Mouse (Mus musculus) heart, embryonic 15.5 days (tissue): ENCODE results near the gene Pnisr. TPM values are rescaled to one million over a fixed set of nuclear protein-coding genes. Genes with fewer than 3 reads are reported as not detected.

Source experiments
- ATAC-seq: fragments of 200-750 bp; cut with Nextera tagmentation; replicated peaks from 2 replicates; pipeline ENCODE4 v1.8.0; 2017; ENCODE audit warnings: low read depth, moderate TSS enrichment; ENCODE audit not compliant: insufficient number of reproducible peaks, insufficient read depth, low FRiP score
- H3K27ac ChIP-seq: fragments of 300-500 bp; sonication (generic); 2 replicates; pipeline ENCODE4 v1.5.1; 2015; ENCODE audit warnings: mild to moderate bottlenecking, inconsistent platforms
- H3K27me3 ChIP-seq: fragments of 300-500 bp; sonication (generic); 2 replicates; pipeline ENCODE4 v1.6.1; 2015; ENCODE audit warnings: inconsistent platforms
- H3K36me3 ChIP-seq: fragments of 300-500 bp; sonication (generic); 2 replicates; pipeline ENCODE4 v1.6.1; 2015; ENCODE audit warnings: mild to moderate bottlenecking, inconsistent platforms
- H3K4me1 ChIP-seq: fragments of 300-500 bp; sonication (generic); replicated peaks from 2 replicates; pipeline ENCODE4 v1.6.1; 2015; ENCODE audit warnings: inconsistent platforms
- H3K4me2 ChIP-seq: fragments of 300-500 bp; sonication (generic); 2 replicates; pipeline ENCODE4 v1.6.1; 2015; ENCODE audit warnings: inconsistent platforms, mild to moderate bottlenecking, moderate library complexity
- H3K4me3 ChIP-seq: fragments of 300-500 bp; sonication (generic); 2 replicates; pipeline ENCODE4 v1.5.1; 2015; ENCODE audit warnings: mild to moderate bottlenecking, inconsistent platforms
- H3K9ac ChIP-seq: fragments of 300-500 bp; sonication (generic); 2 replicates; pipeline ENCODE4 v1.6.1; 2015; ENCODE audit warnings: mild to moderate bottlenecking, inconsistent platforms
- H3K9me3 ChIP-seq: fragments of 300-500 bp; sonication (generic); replicated peaks from 2 replicates; pipeline ENCODE4 v1.6.1; 2016; ENCODE audit warnings: inconsistent platforms
- WGBS: fragments of 180-500 bp; shearing (Covaris S2); methylation state at CpG from one replicate; pipeline ENCODE4 v1.1.7; 2015; ENCODE audit warnings: mixed read lengths; 5-methylcytosine and 5-hydroxymethylcytosine counted together
- polyA plus RNA-seq: library from polyadenylated mRNA; unstranded; fragments of >200 nt; fragmentation: Nextera tagmentation; extraction: Ambion mirVana; gene quantifications from 2 replicates; pipeline ENCODE4 v1.2.1, GENCODE M21; 2015

The Pnisr gene
- polyA plus RNA-seq = 79.5 and 85.2 TPM in 2 replicates

GRCm38 (mm10) chr4:21847481-21848286, at the start of gene Pnisr:
Gene Pnisr (plus strand): TSS chr4:21847583.
- peak; percentile 98 for ATAC-seq
- Histone ChIP-seq H3K27ac (peak within 1 kb of the TSS; percentile 98), H3K4me1 (peaks cover 12% of the 10 kb centered on the region), H3K4me3 (peak within 1 kb of the TSS; percentile 90), H3K36me3 (no peaks in the 10 kb centered on the region; the same call in 1 of the 2 replicates), H3K9ac (peak within 1 kb of the TSS; percentile 94), H3K4me2 (peak within 1 kb of the TSS; percentile 67), H3K9me3 (no peaks in the 10 kb centered on the region), H3K27me3 (no peaks in the 10 kb centered on the region)
- under 1% methylated on average over 50 of the region's 50 CpGs for WGBS

- H3K36me3 ChIP-seq = peaks cover 39% of the 10 kb centered on the region
- H3K27ac ChIP-seq = no peak overlapping the region
- no peak overlapping the region for H3K4me2 ChIP-seq
- WGBS = 95% methylated on average over 1 of the region's 1 CpGs
- no peaks in the 10 kb centered on the region for H3K9me3 ChIP-seq
- no peaks in the 10 kb centered on the region for H3K27me3 ChIP-seq
- H3K4me1 ChIP-seq = no peaks in the 10 kb centered on the region
- no peak for ATAC-seq
- H3K9ac ChIP-seq = no peak overlapping the region
- no peak overlapping the region for H3K4me3 ChIP-seq
Observed at GRCm38 (mm10) chr4:21801013-21801412, 46.4 kb upstream of the Pnisr start.

- ATAC-seq = no peak
- Histone ChIP-seq H3K9ac (no peak overlapping the region), H3K9me3 (no peaks in the 10 kb centered on the region), H3K4me3 (no peak overlapping the region), H3K27me3 (no peaks in the 10 kb centered on the region), H3K4me2 (no peak overlapping the region), H3K36me3 (peaks cover 41% of the 10 kb centered on the region), H3K4me1 (no peaks in the 10 kb centered on the region), H3K27ac (no peak overlapping the region)
- WGBS = 85% methylated on average over 2 of the region's 2 CpGs
Observed at GRCm38 (mm10) chr4:21801620-21802019, 45.8 kb upstream of the Pnisr start.

GRCm38 (mm10) chr4:21807204-21807603, 40.2 kb upstream of the Pnisr start:
- H3K36me3 ChIP-seq = peaks cover 36% of the 10 kb centered on the region
- no peak overlapping the region for H3K27ac ChIP-seq
- WGBS = 74% methylated on average over 5 of the region's 5 CpGs
- H3K27me3 ChIP-seq = no peaks in the 10 kb centered on the region
- no peak for ATAC-seq
- H3K4me2 ChIP-seq = no peak overlapping the region
- H3K4me3 ChIP-seq = no peak overlapping the region
- no peaks in the 10 kb centered on the region for H3K4me1 ChIP-seq
- no peaks in the 10 kb centered on the region for H3K9me3 ChIP-seq
- H3K9ac ChIP-seq = no peak overlapping the region

GRCm38 (mm10) chr4:21810608-21811007, 36.8 kb upstream of the Pnisr start:
- Histone ChIP-seq H3K27ac (no peak overlapping the region), H3K36me3 (peaks cover 21% of the 10 kb centered on the region), H3K9me3 (no peaks in the 10 kb centered on the region), H3K4me3 (no peak overlapping the region), H3K4me1 (no peaks in the 10 kb centered on the region), H3K27me3 (no peaks in the 10 kb centered on the region), H3K4me2 (no peak overlapping the region), H3K9ac (no peak overlapping the region)
- WGBS = 83% methylated on average over 3 of the region's 3 CpGs
- no peak for ATAC-seq

GRCm38 (mm10) chr4:21812635-21813034, 34.7 kb upstream of the Pnisr start:
- Histone ChIP-seq H3K9me3 (no peaks in the 10 kb centered on the region), H3K9ac (no peak overlapping the region), H3K4me2 (no peak overlapping the region), H3K36me3 (peaks cover 26% of the 10 kb centered on the region; the same call in 1 of the 2 replicates), H3K27me3 (no peaks in the 10 kb centered on the region), H3K4me3 (no peak overlapping the region), H3K27ac (no peak overlapping the region), H3K4me1 (no peaks in the 10 kb centered on the region)
- WGBS = 91% methylated on average over 6 of the region's 6 CpGs
- ATAC-seq = no peak

GRCm38 (mm10) chr4:21814029-21814428, 33.4 kb upstream of the Pnisr start:
- Histone ChIP-seq H3K4me2 (no peak overlapping the region), H3K9ac (no peak overlapping the region), H3K36me3 (peaks cover 26% of the 10 kb centered on the region; the same call in 1 of the 2 replicates), H3K4me1 (no peaks in the 10 kb centered on the region), H3K4me3 (no peak overlapping the region), H3K27me3 (no peaks in the 10 kb centered on the region), H3K27ac (no peak overlapping the region), H3K9me3 (no peaks in the 10 kb centered on the region)
- WGBS = 39% methylated on average over 2 of the region's 2 CpGs
- peak; percentile 47; the same call in 1 of the 2 replicates for ATAC-seq

- Histone ChIP-seq H3K27me3 (no peaks in the 10 kb centered on the region), H3K4me1 (no peaks in the 10 kb centered on the region), H3K36me3 (peaks cover 19% of the 10 kb centered on the region), H3K27ac (no peak overlapping the region), H3K4me2 (no peak overlapping the region), H3K9ac (no peak overlapping the region), H3K4me3 (no peak overlapping the region), H3K9me3 (no peaks in the 10 kb centered on the region)
- ATAC-seq = no peak
- WGBS = 85% methylated on average over 2 of the region's 2 CpGs
Observed at GRCm38 (mm10) chr4:21826616-21827015, 20.8 kb upstream of the Pnisr start.

GRCm38 (mm10) chr4:21832844-21833243, 14.5 kb upstream of the Pnisr start:
- 93% methylated on average over 8 of the region's 8 CpGs for WGBS
- Histone ChIP-seq H3K27ac (no peak overlapping the region), H3K4me2 (no peak overlapping the region), H3K27me3 (no peaks in the 10 kb centered on the region), H3K9me3 (no peaks in the 10 kb centered on the region), H3K4me3 (no peak overlapping the region), H3K36me3 (peaks cover 19% of the 10 kb centered on the region), H3K9ac (no peak overlapping the region), H3K4me1 (no peaks in the 10 kb centered on the region)
- ATAC-seq = no peak

- peak overlapping the region; percentile 98 for H3K27ac ChIP-seq
- H3K4me1 ChIP-seq = peaks cover 12% of the 10 kb centered on the region
- WGBS = under 1% methylated on average over 24 of the region's 24 CpGs
- peak overlapping the region; percentile 67 for H3K4me2 ChIP-seq
- peak overlapping the region; percentile 90 for H3K4me3 ChIP-seq
- H3K27me3 ChIP-seq = no peaks in the 10 kb centered on the region
- peak overlapping the region; percentile 94 for H3K9ac ChIP-seq
- peak; percentile 91 for ATAC-seq
- no peaks in the 10 kb centered on the region for H3K9me3 ChIP-seq
- H3K36me3 ChIP-seq = no peaks in the 10 kb centered on the region; the same call in 1 of the 2 replicates
Observed at GRCm38 (mm10) chr4:21848287-21848630, 876 bp downstream of the Pnisr start.

- ATAC-seq = no peak
- no peaks in the 10 kb centered on the region for H3K27me3 ChIP-seq
- no peaks in the 10 kb centered on the region for H3K4me1 ChIP-seq
- H3K36me3 ChIP-seq = peaks cover 57% of the 10 kb centered on the region
- no peak overlapping the region for H3K9ac ChIP-seq
- H3K4me2 ChIP-seq = no peak overlapping the region
- no peaks in the 10 kb centered on the region for H3K9me3 ChIP-seq
- no peak overlapping the region for H3K4me3 ChIP-seq
- no peak overlapping the region for H3K27ac ChIP-seq
- WGBS = 88% methylated on average over 1 of the region's 1 CpGs
Observed at GRCm38 (mm10) chr4:21857481-21857880, 10.1 kb downstream of the Pnisr start.

- ATAC-seq = no peak
- Histone ChIP-seq H3K9ac (no peak overlapping the region), H3K4me3 (no peak overlapping the region), H3K4me1 (no peaks in the 10 kb centered on the region), H3K27ac (no peak overlapping the region), H3K4me2 (no peak overlapping the region), H3K9me3 (no peaks in the 10 kb centered on the region), H3K36me3 (peaks cover 67% of the 10 kb centered on the region), H3K27me3 (no peaks in the 10 kb centered on the region)
- 97% methylated on average over 1 of the region's 1 CpGs for WGBS
Observed at GRCm38 (mm10) chr4:21865226-21865625, 17.8 kb downstream of the Pnisr start.
